8 mouse cellular contexts compared by ENCODE assay signal in genomic region chr1:38985308-38985707, GRCm38 (mm10). TPM values are rescaled to one million over a fixed set of nuclear protein-coding genes. Genes with fewer than 3 reads are reported as not detected.
DNase-seq lines count a peak whose midpoint lies in the region; ATAC-seq lines count a peak whose summit lies in the region.

Pdcl3 (plus strand) TSS chr1:38985608.

- no peak within 1 kb of the TSS for H3K4me3 ChIP-seq in hindbrain, embryonic 16.5 days (ENCODE audit: low read length)
- H3K4me3 ChIP-seq in macrophage (ENCODE audit: inconsistent target): no peak within 1 kb of the TSS

- no peak within 1 kb of the TSS for H3K9ac ChIP-seq in hindbrain, embryonic 16.5 days (ENCODE audit: low read depth, low read length)

- peaks cover 11% of the 10 kb centered on the region for H3K4me1 ChIP-seq in hindbrain, embryonic 16.5 days (ENCODE audit: control insufficient read depth, insufficient read depth, low read depth, low read length)

- 87% methylated on average over 3 of the region's 3 CpGs for WGBS in hindbrain, embryonic 16.5 days
- WGBS in macrophage (ENCODE audit: missing documents): 96% methylated on average over 3 of the region's 3 CpGs

- no peak for DNase-seq in frontal cortex, adult 2 months (ENCODE audit: extremely low spot score in 1 of 2, low spot score in 1 of 2)
- no peak for DNase-seq in frontal cortex, postnatal 36 days (ENCODE audit: low spot score in 2 of 2)
- DNase-seq in adrenal gland, postnatal 14 days: no peak
- no peak for DNase-seq in gastrocnemius, postnatal 10 days
- no peak for DNase-seq in embryo, embryonic 10 days (ENCODE audit: low spot score)
- DNase-seq in ovary, postnatal 14 days (ENCODE audit: low spot score): no peak

- no peaks in the 10 kb centered on the region for H3K27me3 ChIP-seq in hindbrain, embryonic 16.5 days (replicated peaks; ENCODE audit: control insufficient read depth, insufficient read depth, low read length)

- ATAC-seq in hindbrain, embryonic 16.5 days: no peak

- peaks cover 24% of the 10 kb centered on the region for H3K79me2 ChIP-seq in macrophage (ENCODE audit: inconsistent target)

- H3K27ac ChIP-seq in hindbrain, embryonic 16.5 days (ENCODE audit: low read depth, low read length): no peak within 1 kb of the TSS
- no peak within 1 kb of the TSS for H3K27ac ChIP-seq in macrophage

- no peaks in the 10 kb centered on the region for H3K9me3 ChIP-seq in hindbrain, embryonic 16.5 days (ENCODE audit: control insufficient read depth, low read length)

- H3K4me2 ChIP-seq in hindbrain, embryonic 16.5 days (ENCODE audit: low read length): no peak within 1 kb of the TSS

- no peaks in the 10 kb centered on the region for H3K36me3 ChIP-seq in hindbrain, embryonic 16.5 days (ENCODE audit: control insufficient read depth, insufficient read depth, low read length)
- H3K36me3 ChIP-seq in macrophage (ENCODE audit: inconsistent target): no peaks in the 10 kb centered on the region

RNA-seq across cellular contexts. Expression of gene Pdcl3, which starts in this region (rescaled TPM):
- polyA plus RNA-seq in frontal cortex, adult 2 months (2012; rRNA removed): 44.7 and 53.8 TPM in 2 replicates
- 93.9 and 99.6 TPM in 2 replicates for total RNA-seq in adrenal gland, postnatal 14 days (2021)
- 10 to 100 TPM; 88.6 to 89.5 TPM for total RNA-seq in gastrocnemius, postnatal 10 days (2021)
- 144 and 165 TPM in 2 replicates for polyA plus RNA-seq in hindbrain, embryonic 16.5 days (2015; fragmentation: Nextera tagmentation; extraction: Ambion mirVana)
- total RNA-seq in macrophage (2018; cell fraction: chromatin; rRNA removed): 10 to 100 TPM in 21 of 26 experiments, 1 to 10 TPM in 5; 1.9 to 32.7 (median 16.3) TPM
- 100 to 1,000 TPM in 1 of 26 experiments, 10 to 100 TPM in 25; 58.1 to 100 (median 75.1) TPM for total RNA-seq in macrophage (2018; cell fraction: cytosol; rRNA removed)
- total RNA-seq in macrophage (2018; cell fraction: nucleus; rRNA removed): 10 to 100 TPM; 10.6 to 47.2 (median 29.6) TPM
- polyA plus RNA-seq in macrophage (2018): 66.2 to 104 TPM (median 74.4 TPM) in 3 replicates
